8 mouse cellular contexts compared by ENCODE assay signal in genomic region chr15:12117242-12118092, GRCm38 (mm10). TPM values are rescaled to one million over a fixed set of nuclear protein-coding genes. Genes with fewer than 3 reads are reported as not detected.
DNase-seq lines count a peak whose midpoint lies in the region; ATAC-seq and TF ChIP-seq lines count a peak whose summit lies in the region.

Zfr (plus strand) TSS chr15:12117831.

- peaks cover 30% of the 10 kb centered on the region for H3K79me2 ChIP-seq in CH12.LX (replicated peaks; ENCODE audit: control insufficient read depth, extremely low read depth, insufficient read depth, poor library complexity, severe bottlenecking)

- peaks cover 0 to 16% of the 10 kb centered on the region in 2 experiments for H3K36me3 ChIP-seq in CH12.LX (replicated peaks in 1 of 2; ENCODE audit: control insufficient read depth in 1 of 2, insufficient read depth in 1 of 2, low read length in 1 of 2)
- no peaks in the 10 kb centered on the region for H3K36me3 ChIP-seq in forebrain, embryonic 12.5 days (replicated peaks)
- 0 out of 2 replicates have a peak, but pooled peaks cover 6% of the 10 kb centered on the region for H3K36me3 ChIP-seq in heart, postnatal 0 days (replicated peaks; ENCODE audit: control insufficient read depth, insufficient read depth, low read length)
- no peaks in the 10 kb centered on the region for H3K36me3 ChIP-seq in liver, embryonic 16.5 days (ENCODE audit: control insufficient read depth, insufficient read depth)
- H3K36me3 ChIP-seq in neural tube, embryonic 13.5 days, result no peaks in the 10 kb centered on the region
- no peaks in the 10 kb centered on the region for H3K36me3 ChIP-seq in testis, adult 2 months (ENCODE audit: control insufficient read depth, insufficient read depth, low read length)

- ATAC-seq in forebrain, embryonic 12.5 days (ENCODE audit: low FRiP score), result peak; percentile 95
- peak; percentile 89 for ATAC-seq in heart, postnatal 0 days (ENCODE audit: insufficient read depth, low read depth)
- ATAC-seq in liver, embryonic 16.5 days (ENCODE audit: low read depth), result peak; percentile 90
- peak; percentile 95 for ATAC-seq in neural tube, embryonic 13.5 days (ENCODE audit: low read depth)

- in situ Hi-C loops in CH12.LX (cut with MboI; ENCODE audit: low pct_ligation_motif_present, low pct_unique_long_range_greater_than_20kb, low sequenced_read_pairs), result no loop called here

- TF ChIP-seq POLR2A in CH12.LX (IDR thresholded peaks at IDR 0.05; ENCODE audit: low read depth, low read length), result peak; percentile 86
- TF ChIP-seq POLR2A in testis, adult 2 months (IDR thresholded peaks at IDR 0.05; ENCODE audit: control insufficient read depth, low read depth, low read length), result peak; percentile 97

- H3K27me3 ChIP-seq in CH12.LX (replicated peaks), result no peaks in the 10 kb centered on the region
- H3K27me3 ChIP-seq in forebrain, embryonic 12.5 days, result peaks cover 5% of the 10 kb centered on the region; the same call in 1 of the 2 replicates
- no peaks in the 10 kb centered on the region for H3K27me3 ChIP-seq in heart, postnatal 0 days (ENCODE audit: control insufficient read depth, insufficient read depth, low read length)
- no peaks in the 10 kb centered on the region for H3K27me3 ChIP-seq in liver, embryonic 16.5 days (ENCODE audit: control insufficient read depth, insufficient read depth, low read depth, low read length)
- H3K27me3 ChIP-seq in neural tube, embryonic 13.5 days, result no peaks in the 10 kb centered on the region
- no peaks in the 10 kb centered on the region for H3K27me3 ChIP-seq in testis, adult 2 months (ENCODE audit: control insufficient read depth, insufficient read depth, low read length)

- no peaks in the 10 kb centered on the region for H3K9me3 ChIP-seq in CH12.LX (replicated peaks; ENCODE audit: low read length)
- H3K9me3 ChIP-seq in forebrain, embryonic 12.5 days, result no peaks in the 10 kb centered on the region
- no peaks in the 10 kb centered on the region for H3K9me3 ChIP-seq in heart, postnatal 0 days (replicated peaks; ENCODE audit: control insufficient read depth, low read length)
- H3K9me3 ChIP-seq in liver, embryonic 16.5 days (replicated peaks; ENCODE audit: control insufficient read depth, low read length), result no peaks in the 10 kb centered on the region
- no peaks in the 10 kb centered on the region for H3K9me3 ChIP-seq in neural tube, embryonic 13.5 days

- peak; percentile 91 for DNase-seq in CH12.LX (ENCODE audit: extremely low read depth)
- peak; percentile 78 for DNase-seq in c-Kit-positive CD71-positive TER-119-negative erythroid progenitor cells, embryonic 14.5 days (ENCODE audit: low read depth)
- DNase-seq in heart, postnatal 0 days (ENCODE audit: low spot score), result peak; percentile 85
- peak; percentile 93 to 96 for DNase-seq in kidney, postnatal 4 days

- peak within 1 kb of the TSS; percentile 68 for H3K27ac ChIP-seq in CH12.LX (ENCODE audit: insufficient read depth, low read depth)
- peak within 1 kb of the TSS; percentile 91 for H3K27ac ChIP-seq in forebrain, embryonic 12.5 days
- peak within 1 kb of the TSS; percentile 98 for H3K27ac ChIP-seq in heart, postnatal 0 days (ENCODE audit: low read depth)
- H3K27ac ChIP-seq in liver, embryonic 16.5 days (ENCODE audit: low read length), result peak within 1 kb of the TSS; percentile 92
- peak within 1 kb of the TSS; percentile 94 for H3K27ac ChIP-seq in neural tube, embryonic 13.5 days (replicated peaks)
- H3K27ac ChIP-seq in testis, adult 2 months (ENCODE audit: control insufficient read depth, insufficient read depth, low read depth, low read length), result peak within 1 kb of the TSS; percentile 98

- dilution Hi-C loops in CH12.LX (cut with MboI; ENCODE audit: extremely low pct_ligation_motif_present, extremely low pct_unique_long_range_greater_than_20kb, low sequenced_read_pairs), result no loop called here

- peak within 1 kb of the TSS; percentile 98 for H3K9ac ChIP-seq in CH12.LX (ENCODE audit: insufficient read depth, low read depth)
- H3K9ac ChIP-seq in forebrain, embryonic 12.5 days, result peak within 1 kb of the TSS; percentile 100
- H3K9ac ChIP-seq in heart, postnatal 0 days (replicated peaks; ENCODE audit: low read depth, low read length), result peak within 1 kb of the TSS; percentile 99
- H3K9ac ChIP-seq in liver, embryonic 16.5 days (ENCODE audit: low read depth, low read length), result peak within 1 kb of the TSS; percentile 98
- H3K9ac ChIP-seq in neural tube, embryonic 13.5 days, result peak within 1 kb of the TSS; percentile 99

- H3K4me2 ChIP-seq in CH12.LX (ENCODE audit: insufficient read depth, low read depth, poor library complexity, severe bottlenecking), result peak within 1 kb of the TSS; percentile 90
- H3K4me2 ChIP-seq in forebrain, embryonic 12.5 days, result peak within 1 kb of the TSS; percentile 87
- peak within 1 kb of the TSS; percentile 61 for H3K4me2 ChIP-seq in heart, postnatal 0 days (ENCODE audit: low read depth, low read length)
- H3K4me2 ChIP-seq in liver, embryonic 16.5 days (ENCODE audit: low read depth, low read length), result peak within 1 kb of the TSS; percentile 88
- H3K4me2 ChIP-seq in neural tube, embryonic 13.5 days, result peak within 1 kb of the TSS; percentile 83

- peak in 1 of 2 experiments; percentile 40; a peak in 2 of 4 replicates for TF ChIP-seq CTCF in CH12.LX (conservative IDR thresholded peaks at IDR 0.05 in 1 of 2, IDR thresholded peaks at IDR 0.05 in 1 of 2; ENCODE audit: low read depth in 2 of 2, low read length in 2 of 2)
- peak; percentile 19; the same call in 1 of the 2 replicates for TF ChIP-seq CTCF in heart, postnatal 0 days (IDR thresholded peaks at IDR 0.05; ENCODE audit: low read depth)
- no peak for TF ChIP-seq CTCF in testis, adult 2 months (IDR thresholded peaks at IDR 0.05; ENCODE audit: control insufficient read depth, insufficient read depth, insufficient replicate concordance, low read depth, low read length)

- peak within 1 kb of the TSS; percentile 66 to 93 (median 91) for H3K4me3 ChIP-seq in CH12.LX (replicated peaks in 1 of 3; ENCODE audit: low read depth in 2 of 3, low read length in 2 of 3, poor library complexity in 1 of 3)
- H3K4me3 ChIP-seq in forebrain, embryonic 12.5 days (replicated peaks), result peak within 1 kb of the TSS; percentile 99
- H3K4me3 ChIP-seq in heart, postnatal 0 days (ENCODE audit: low read depth, low read length), result peak within 1 kb of the TSS; percentile 86
- H3K4me3 ChIP-seq in liver, embryonic 16.5 days (ENCODE audit: low read depth, low read length), result peak within 1 kb of the TSS; percentile 98
- peak within 1 kb of the TSS; percentile 96 for H3K4me3 ChIP-seq in neural tube, embryonic 13.5 days
- peak within 1 kb of the TSS; percentile 98 for H3K4me3 ChIP-seq in testis, adult 2 months (ENCODE audit: control insufficient read depth, low read depth, low read length)

- no peak for TF ChIP-seq RAD21 in CH12.LX (IDR thresholded peaks at IDR 0.05; ENCODE audit: low read depth, low read length)

- under 1% methylated on average over 58 of the region's 59 CpGs for WGBS in forebrain, embryonic 12.5 days
- under 1% methylated on average over 56 of the region's 59 CpGs for WGBS in heart, postnatal 0 days
- under 1% methylated on average over 59 of the region's 59 CpGs for WGBS in liver, embryonic 16.5 days (ENCODE audit: insufficient replicate concordance)
- under 1% methylated on average over 44 of the region's 59 CpGs for WGBS in neural tube, embryonic 13.5 days

- no peak for TF ChIP-seq EP300 in CH12.LX (IDR thresholded peaks at IDR 0.05; ENCODE audit: low read length)
- TF ChIP-seq EP300 in heart, postnatal 0 days (IDR thresholded peaks at IDR 0.05; ENCODE audit: low read depth), result peak; percentile 32; the same call in 1 of the 2 replicates

- H3K4me1 ChIP-seq in CH12.LX (ENCODE audit: control insufficient read depth in 1 of 2, insufficient read depth in 2 of 2), result peaks cover 10 to 61% of the 10 kb centered on the region in 2 experiments
- H3K4me1 ChIP-seq in forebrain, embryonic 12.5 days, result peaks cover 13% of the 10 kb centered on the region; the same call in 1 of the 2 replicates
- H3K4me1 ChIP-seq in heart, postnatal 0 days (ENCODE audit: control insufficient read depth, insufficient read depth), result peaks cover 13% of the 10 kb centered on the region; the same call in 1 of the 2 replicates
- peaks cover 7% of the 10 kb centered on the region for H3K4me1 ChIP-seq in liver, embryonic 16.5 days (ENCODE audit: control insufficient read depth, low read depth, low read length)
- peaks cover 26% of the 10 kb centered on the region for H3K4me1 ChIP-seq in neural tube, embryonic 13.5 days (replicated peaks)
- peaks cover 5% of the 10 kb centered on the region for H3K4me1 ChIP-seq in testis, adult 2 months (ENCODE audit: control insufficient read depth, insufficient read depth, low read length)

TF ChIP-seq in CH12.LX, 34 proteins besides CTCF, POLR2A, EP300 and RAD21 (continues in another document):
- TF ChIP-seq SMC3 (IDR thresholded peaks at IDR 0.05; ENCODE audit: low read depth, low read length) (no peak), NELFE (IDR thresholded peaks at IDR 0.05; ENCODE audit: low read depth, low read length) (peak; percentile 87), POLR2AphosphoS2 (IDR thresholded peaks at IDR 0.05; ENCODE audit: low read depth, low read length) (0 out of 2 replicates have a peak, but pooled peaks have one; percentile 55), CHD1 (IDR thresholded peaks at IDR 0.05; ENCODE audit: low read depth, low read length) (0 out of 2 replicates have a peak, but pooled peaks have one; percentile 55), ZMIZ1 (IDR thresholded peaks at IDR 0.05; ENCODE audit: low read depth, low read length) (peak; percentile 58; the same call in 1 of the 2 replicates), ETS1 (conservative IDR thresholded peaks at IDR 0.05; ENCODE audit: low read depth, low read length) (no peak), BHLHE40 (IDR thresholded peaks at IDR 0.05; ENCODE audit: low read depth, low read length) (no peak), MXI1 (IDR thresholded peaks at IDR 0.05; ENCODE audit: low read depth, low read length) (no peak; the same call in none of the 2 replicates), USF1 (IDR thresholded peaks at IDR 0.05; ENCODE audit: low read depth, low read length) (no peak), USF2 (conservative IDR thresholded peaks at IDR 0.05; ENCODE audit: low read depth, low read length) (no peak), IRF4 (IDR thresholded peaks at IDR 0.05; ENCODE audit: low read depth, low read length) (no peak), SIN3A (IDR thresholded peaks at IDR 0.05; ENCODE audit: low read length) (peak; percentile 52)

RNA-seq across cellular contexts. Expression of gene Zfr, which starts in this region (rescaled TPM):
- total RNA-seq in CH12.LX (2012; rRNA removed), result 47.5 and 49.1 TPM in 2 replicates
- total RNA-seq in CH12.LX (2014; rRNA removed), result 84.9 and 99.0 TPM in 2 replicates
- 89.3 and 89.8 TPM in 2 replicates for polyA plus RNA-seq in CH12.LX (2012; ENCODE audit: insufficient read length, low read depth)
- polyA plus RNA-seq in forebrain, embryonic 12.5 days (2016; fragmentation: Nextera tagmentation; extraction: Ambion mirVana), result 117 and 131 TPM in 2 replicates
- 119 and 198 TPM in 2 replicates for total RNA-seq in heart, postnatal 0 days (2014; rRNA removed; ENCODE audit: low replicate concordance)
- polyA plus RNA-seq in heart, postnatal 0 days (2015; fragmentation: Nextera tagmentation; extraction: Ambion mirVana), result 74.3 and 79.9 TPM in 2 replicates
- polyA plus RNA-seq in liver, embryonic 16.5 days (2015; fragmentation: Nextera tagmentation; extraction: Ambion mirVana), result 34.8 and 38.1 TPM in 2 replicates
- polyA plus RNA-seq in neural tube, embryonic 13.5 days (2015; fragmentation: Nextera tagmentation; extraction: Ambion mirVana), result 129 and 138 TPM in 2 replicates
- 146 and 184 TPM in 2 replicates for polyA plus RNA-seq in testis, adult 2 months (2012; rRNA removed)

Comparison
In these comparisons a context has a peak if more than half of its experiments do, and no peak if none do; other contexts are left out.
1. Peak in every context shown above with its lines: DNase-seq, ATAC-seq, H3K4me3 ChIP-seq and H3K27ac ChIP-seq.